ENCODE assay signal across 1 mouse cellular context in the genomic region with DNA sequence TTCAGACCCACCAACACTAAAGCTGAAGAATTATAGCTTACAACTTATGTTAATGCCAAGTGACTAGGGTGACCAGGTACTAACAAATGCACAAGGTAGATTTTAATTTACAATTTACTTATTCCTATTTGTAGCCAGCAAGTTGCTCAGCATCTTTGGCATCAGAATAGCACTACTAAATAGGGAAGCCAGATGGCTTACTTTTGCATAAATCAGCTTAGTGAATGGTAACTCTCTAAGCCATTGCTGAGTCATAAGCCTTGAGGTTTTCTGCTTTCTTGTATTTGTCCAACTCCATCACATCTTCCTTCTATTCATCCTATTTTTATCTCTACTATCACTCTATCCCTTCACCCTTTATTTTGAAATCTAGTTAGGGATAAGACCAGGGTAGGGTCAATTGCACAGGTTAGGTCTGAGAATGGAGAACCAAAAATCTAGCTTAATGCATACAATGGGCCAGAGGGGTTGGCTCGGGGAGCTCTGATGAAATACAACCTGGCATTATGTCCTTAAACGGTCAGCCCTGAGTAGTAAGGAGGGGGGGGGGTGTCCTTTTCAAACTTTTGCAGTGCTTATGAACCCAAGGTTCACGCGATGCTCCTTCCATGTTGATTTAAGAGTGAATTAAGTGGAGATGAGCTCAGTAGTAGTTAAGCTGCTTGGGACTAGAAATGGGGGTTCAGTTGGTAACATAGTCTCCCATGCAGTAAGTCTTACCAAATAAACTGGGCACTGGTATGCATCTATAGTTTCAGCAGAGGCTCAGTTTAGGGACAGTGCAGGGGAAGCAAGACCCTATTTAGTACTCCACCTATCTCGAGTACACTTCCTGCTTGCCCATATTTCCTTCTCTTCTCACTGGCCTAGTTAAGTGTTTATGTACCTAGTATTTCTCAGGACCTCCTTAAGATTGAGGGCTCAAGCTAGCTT.
TF ChIP-seq lines count a peak whose summit lies in the region.

No protein-coding gene starts in this region.

TF ChIP-seq in MEL, 35 proteins besides CTCF, POLR2A, EP300 and RAD21:
- TF ChIP-seq JUND (IDR thresholded peaks at IDR 0.05; ENCODE audit: low read depth, low read length) (no peak), E2F4 (IDR thresholded peaks at IDR 0.05; ENCODE audit: borderline replicate concordance, low read depth, low read length) (no peak), POLR2AphosphoS5 (IDR thresholded peaks at IDR 0.05; ENCODE audit: borderline replicate concordance, low read depth, low read length) (peak; percentile 83; the same call in 1 of the 2 replicates), SMC3 (IDR thresholded peaks at IDR 0.05; ENCODE audit: low read depth, low read length) (no peak)
